Mouse (Mus musculus) heart, postnatal 0 days (tissue): Measurements from ENCODE around the gene Hs2st1.

Experiments used
- CTCF ChIP-seq: IDR thresholded peaks from 2 replicates; pipeline ENCODE4 v1.5.1; 2016; ENCODE audit warnings: antibody characterized with exemption, control low read depth, low read depth
- EP300 ChIP-seq: IDR thresholded peaks from 2 replicates; pipeline ENCODE4 v1.6.1; 2016; ENCODE audit warnings: antibody characterized with exemption, low read depth

DNA sequence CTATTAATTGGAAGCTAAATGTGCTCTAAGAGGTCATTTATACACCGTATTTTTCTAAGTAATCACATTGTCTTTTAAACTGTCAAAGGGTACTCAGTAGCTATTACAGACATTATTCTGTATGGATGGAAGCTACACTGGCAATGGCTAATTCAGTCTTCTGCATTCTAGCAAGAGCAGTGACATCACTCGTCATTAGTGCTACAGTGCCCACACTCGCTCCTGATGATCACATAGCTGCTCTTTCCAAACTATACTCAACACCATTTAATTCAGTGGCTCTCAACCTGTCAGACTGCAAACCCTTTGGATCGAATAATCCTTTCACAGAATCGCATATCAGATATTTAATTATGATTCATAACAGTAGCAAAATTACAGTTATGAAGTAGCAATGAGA is 19.3 kb downstream of the Hs2st1 start:
- TF ChIP-seq CTCF = no peak
- no peak for TF ChIP-seq EP300
